Mouse (Mus musculus): Measurements from ENCODE around the gene Smarcc1.

DNA sequence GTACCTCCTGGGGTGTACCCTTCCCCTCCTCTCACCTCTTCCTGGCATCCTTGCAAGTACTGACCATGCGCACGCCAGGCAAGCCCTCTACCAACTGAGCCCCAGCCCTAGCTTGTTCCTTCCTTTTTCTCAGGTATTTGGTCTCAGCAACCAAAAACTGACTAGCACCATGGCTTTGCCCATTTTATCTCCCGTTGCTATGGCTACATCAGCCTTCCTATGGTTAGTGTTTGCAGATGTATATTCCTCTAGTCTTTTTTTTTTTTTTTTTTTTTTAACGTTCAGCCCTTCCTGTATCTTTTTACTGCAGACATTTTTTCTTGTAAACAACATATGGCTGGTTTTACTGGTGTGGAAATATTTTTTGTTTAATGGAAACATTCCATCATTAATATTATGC lies 156.0 kb downstream of the Smarcc1 start:
- TF ChIP-seq CTCF (IDR thresholded peaks at IDR 0.05; ENCODE audit: insufficient read depth, low read depth, low read length): no peak
- TF ChIP-seq POLR2A (IDR thresholded peaks at IDR 0.05; ENCODE audit: insufficient read depth, low read depth, low read length): no peak

Data from olfactory bulb, adult 2 months (tissue).